In the genomic region with DNA sequence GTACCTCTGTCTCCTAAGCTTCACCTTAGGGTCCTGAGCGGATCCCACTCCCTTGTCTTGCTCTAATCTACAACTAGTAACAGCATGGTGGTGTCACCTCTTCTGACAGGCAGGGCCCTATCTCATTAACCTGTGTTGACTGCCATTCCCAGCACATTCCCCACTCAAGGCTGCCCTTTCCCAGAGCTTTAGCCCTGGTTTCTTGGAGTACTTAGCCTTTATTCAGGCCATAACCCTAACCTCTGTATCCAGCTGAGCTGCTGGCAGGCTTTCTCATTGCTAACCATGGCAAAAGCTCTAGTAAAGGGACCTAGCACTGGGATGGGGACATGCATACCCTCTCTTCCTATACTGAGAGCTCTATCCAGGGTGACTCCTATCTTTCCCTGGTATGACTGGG, we compare ENCODE assay signal across 33 mouse cellular contexts. TPM values are rescaled to one million over a fixed set of nuclear protein-coding genes. Genes with fewer than 3 reads are reported as not detected.
DNase-seq lines count a peak whose midpoint lies in the region; ATAC-seq lines count a peak whose summit lies in the region.
"Had no signal": no experiment of that assay in that cellular context is flagged by ENCODE, and none has a peak within 500 bp of the region (broad histone marks: within the 10 kb centered on the region; RNA-seq: fewer than 3 reads in every experiment).

No protein-coding gene starts in this region.

- H3K27ac ChIP-seq in forebrain, embryonic 15.5 days (replicated peaks) = no peak overlapping the region
- no peak overlapping the region for H3K27ac ChIP-seq in forebrain, embryonic 13.5 days
- H3K27ac ChIP-seq in kidney, embryonic 16.5 days (ENCODE audit: low read length) = no peak overlapping the region
- no peak overlapping the region for H3K27ac ChIP-seq in embryonic facial prominence, embryonic 10.5 days (replicated peaks)
- peak overlapping the region; percentile 72 for H3K27ac ChIP-seq in macrophage
- H3K27ac ChIP-seq: kidney, embryonic 15.5 days; limb, embryonic 12.5 days; liver, embryonic 15.5 days; neural tube, embryonic 12.5 days had no signal

- 81% methylated on average over 1 of the region's 1 CpGs for WGBS in forebrain, embryonic 15.5 days
- WGBS in forebrain, embryonic 13.5 days = 96% methylated on average over 1 of the region's 1 CpGs
- WGBS in kidney, embryonic 16.5 days = 92% methylated on average over 1 of the region's 1 CpGs
- WGBS in embryonic facial prominence, embryonic 10.5 days = 86% methylated on average over 1 of the region's 1 CpGs
- 100% methylated on average over 1 of the region's 1 CpGs for WGBS in macrophage (ENCODE audit: missing documents)

- H3K27me3 ChIP-seq in forebrain, embryonic 15.5 days = peaks cover 36% of the 10 kb centered on the region
- peaks cover 54% of the 10 kb centered on the region for H3K27me3 ChIP-seq in forebrain, embryonic 13.5 days
- peaks cover 38% of the 10 kb centered on the region for H3K27me3 ChIP-seq in kidney, embryonic 16.5 days (ENCODE audit: insufficient read depth, low read length)
- peaks cover 56% of the 10 kb centered on the region for H3K27me3 ChIP-seq in embryonic facial prominence, embryonic 10.5 days (replicated peaks; ENCODE audit: low read depth, poor library complexity, severe bottlenecking)

- no peak overlapping the region for H3K9ac ChIP-seq in forebrain, embryonic 15.5 days (replicated peaks)
- H3K9ac ChIP-seq in forebrain, embryonic 13.5 days = no peak overlapping the region
- H3K9ac ChIP-seq in kidney, embryonic 16.5 days (replicated peaks; ENCODE audit: low read length) = peak overlapping the region; percentile 19; the same call in 1 of the 2 replicates
- H3K9ac ChIP-seq: kidney, embryonic 15.5 days; limb, embryonic 12.5 days; liver, embryonic 15.5 days; lung, embryonic 14.5 days had no signal

- ATAC-seq in forebrain, embryonic 15.5 days (replicated peaks) = no peak
- no peak for ATAC-seq in forebrain, embryonic 13.5 days
- ATAC-seq in kidney, embryonic 16.5 days (ENCODE audit: low FRiP score, low TSS enrichment) = no peak
- ATAC-seq: CD4-positive, CD25-positive, alpha-beta regulatory T cell, adult 4 months; forebrain, embryonic 16.5 days; inflammation-experienced regulatory T-cells, adult 6 months; midbrain, embryonic 16.5 days had no signal

- H3K4me1 ChIP-seq in forebrain, embryonic 15.5 days = peaks cover 56% of the 10 kb centered on the region
- peaks cover 49% of the 10 kb centered on the region for H3K4me1 ChIP-seq in forebrain, embryonic 13.5 days
- H3K4me1 ChIP-seq in kidney, embryonic 16.5 days (ENCODE audit: insufficient read depth, low read length) = peaks cover 36% of the 10 kb centered on the region
- peaks cover 40% of the 10 kb centered on the region for H3K4me1 ChIP-seq in embryonic facial prominence, embryonic 10.5 days

- no peak for DNase-seq in kidney, adult 18-20 months
- DNase-seq in embryonic facial prominence, embryonic 10.5 days (ENCODE audit: low spot score) = no peak
- DNase-seq in thymus, postnatal 0 days (ENCODE audit: low spot score) = no peak
- DNase-seq: adrenal gland, postnatal 14 days; heart, postnatal 14 days; kidney, adult 11 months; kidney, postnatal 36 days; layer of hippocampus, postnatal 36 days; lung, embryonic 14.5 days; lung, postnatal 14 days; thymus, adult 2 months had no signal

- no peaks in the 10 kb centered on the region for H3K36me3 ChIP-seq in forebrain, embryonic 15.5 days
- H3K36me3 ChIP-seq in forebrain, embryonic 13.5 days (ENCODE audit: poor library complexity, severe bottlenecking) = no peaks in the 10 kb centered on the region
- no peaks in the 10 kb centered on the region for H3K36me3 ChIP-seq in kidney, embryonic 16.5 days (ENCODE audit: insufficient read depth, low read length)
- H3K36me3 ChIP-seq in embryonic facial prominence, embryonic 10.5 days (replicated peaks) = no peaks in the 10 kb centered on the region
- no peaks in the 10 kb centered on the region for H3K36me3 ChIP-seq in macrophage (ENCODE audit: inconsistent target)
- H3K36me3 ChIP-seq: kidney, embryonic 15.5 days; limb, embryonic 12.5 days; liver, embryonic 15.5 days; neural tube, embryonic 12.5 days had no signal

- no peaks in the 10 kb centered on the region for H3K9me3 ChIP-seq in forebrain, embryonic 15.5 days
- H3K9me3 ChIP-seq in forebrain, embryonic 13.5 days (replicated peaks) = no peaks in the 10 kb centered on the region
- no peaks in the 10 kb centered on the region for H3K9me3 ChIP-seq in kidney, embryonic 16.5 days (ENCODE audit: low read length)
- H3K9me3 ChIP-seq in embryonic facial prominence, embryonic 10.5 days = 0 out of 2 replicates have a peak, but pooled peaks cover 3% of the 10 kb centered on the region
- H3K9me3 ChIP-seq: kidney, embryonic 15.5 days; limb, embryonic 12.5 days; liver, embryonic 15.5 days; neural tube, embryonic 12.5 days had no signal

- peaks cover 11% of the 10 kb centered on the region for H3K79me2 ChIP-seq in macrophage (ENCODE audit: inconsistent target)

- H3K4me3 ChIP-seq in forebrain, embryonic 15.5 days = 0 out of 2 replicates have a peak overlapping the region, but pooled peaks have one; percentile 1
- no peak overlapping the region for H3K4me3 ChIP-seq in forebrain, embryonic 13.5 days
- no peak overlapping the region for H3K4me3 ChIP-seq in kidney, embryonic 16.5 days (ENCODE audit: low read length)
- peak overlapping the region; percentile 11; the same call in 1 of the 2 replicates for H3K4me3 ChIP-seq in embryonic facial prominence, embryonic 10.5 days
- H3K4me3 ChIP-seq in macrophage (ENCODE audit: inconsistent target) = no peak overlapping the region
- H3K4me3 ChIP-seq: liver, embryonic 15.5 days; neural tube, embryonic 12.5 days had no signal

- no peak overlapping the region for H3K4me2 ChIP-seq in forebrain, embryonic 15.5 days (replicated peaks)
- no peak overlapping the region for H3K4me2 ChIP-seq in forebrain, embryonic 13.5 days
- no peak overlapping the region for H3K4me2 ChIP-seq in kidney, embryonic 16.5 days (replicated peaks; ENCODE audit: low read depth, low read length)
- H3K4me2 ChIP-seq: liver, embryonic 15.5 days; lung, embryonic 14.5 days; midbrain, embryonic 11.5 days had no signal

RNA-seq across cellular contexts. Expression of a gene that starts 3.3 kb away (rescaled TPM):
- 136 TPM in 2 replicates for polyA plus RNA-seq in forebrain, embryonic 15.5 days (2015; fragmentation: Nextera tagmentation; extraction: Ambion mirVana)
- polyA plus RNA-seq in forebrain, embryonic 13.5 days (2015; fragmentation: Nextera tagmentation; extraction: Ambion mirVana) = 149 and 152 TPM in 2 replicates
- 136 and 139 TPM in 2 replicates for polyA plus RNA-seq in kidney, embryonic 16.5 days (2015; fragmentation: Nextera tagmentation; extraction: Ambion mirVana)
- polyA plus RNA-seq in embryonic facial prominence, embryonic 10.5 days (2016; fragmentation: Nextera tagmentation; extraction: Ambion mirVana) = 182 and 189 TPM in 2 replicates
- 100 to 1,000 TPM; 468 to 929 (median 653) TPM for total RNA-seq in macrophage (2018; cell fraction: chromatin; rRNA removed)
- 100 to 1,000 TPM in 13 of 26 experiments, 10 to 100 TPM in 13; 71.7 to 122 (median 101) TPM for total RNA-seq in macrophage (2018; cell fraction: cytosol; rRNA removed)
- 100 to 1,000 TPM; 190 to 472 (median 318) TPM for total RNA-seq in macrophage (2018; cell fraction: nucleus; rRNA removed)
- 93.4 to 180 TPM (median 101 TPM) in 3 replicates for polyA plus RNA-seq in macrophage (2018)
- 131 and 138 TPM in 2 replicates for polyA plus RNA-seq in thymus, postnatal 0 days (2015; fragmentation: Nextera tagmentation; extraction: Ambion mirVana)

RNA-seq across cellular contexts. Expression of a gene that starts 7.3 kb away (rescaled TPM):
- 53.0 and 54.1 TPM in 2 replicates for polyA plus RNA-seq in forebrain, embryonic 15.5 days (2015; fragmentation: Nextera tagmentation; extraction: Ambion mirVana)
- polyA plus RNA-seq in forebrain, embryonic 13.5 days (2015; fragmentation: Nextera tagmentation; extraction: Ambion mirVana) = 45.3 and 45.6 TPM in 2 replicates
- 35.0 and 44.0 TPM in 2 replicates for polyA plus RNA-seq in kidney, embryonic 16.5 days (2015; fragmentation: Nextera tagmentation; extraction: Ambion mirVana)
- 29.8 and 33.9 TPM in 2 replicates for polyA plus RNA-seq in embryonic facial prominence, embryonic 10.5 days (2016; fragmentation: Nextera tagmentation; extraction: Ambion mirVana)
- 1 to 10 TPM in 8 of 26 experiments, under 1 TPM in 4, not detected in 14; 0.45 to 3.4 (median 1.2) TPM for total RNA-seq in macrophage (2018; cell fraction: chromatin; rRNA removed)
- total RNA-seq in macrophage (2018; cell fraction: cytosol; rRNA removed) = 1 to 10 TPM in 25 of 26 experiments, under 1 TPM in 1; 0.93 to 4.2 (median 2.2) TPM
- total RNA-seq in macrophage (2018; cell fraction: nucleus; rRNA removed) = 1 to 10 TPM in 13 of 26 experiments, under 1 TPM in 5, not detected in 8; 0.53 to 2.7 (median 1.6) TPM
- 2.0 TPM in 3 replicates for polyA plus RNA-seq in macrophage (2018)
- polyA plus RNA-seq in thymus, postnatal 0 days (2015; fragmentation: Nextera tagmentation; extraction: Ambion mirVana) = 15.2 and 15.4 TPM in 2 replicates

RNA-seq across cellular contexts. Expression of a gene that starts 20.4 kb away (rescaled TPM):
- polyA plus RNA-seq in forebrain, embryonic 15.5 days (2015; fragmentation: Nextera tagmentation; extraction: Ambion mirVana) = 7.8 and 8.5 TPM in 2 replicates
- 5.6 and 8.4 TPM in 2 replicates for polyA plus RNA-seq in forebrain, embryonic 13.5 days (2015; fragmentation: Nextera tagmentation; extraction: Ambion mirVana)
- 8.1 and 8.2 TPM in 2 replicates for polyA plus RNA-seq in kidney, embryonic 16.5 days (2015; fragmentation: Nextera tagmentation; extraction: Ambion mirVana)
- polyA plus RNA-seq in embryonic facial prominence, embryonic 10.5 days (2016; fragmentation: Nextera tagmentation; extraction: Ambion mirVana) = 2.7 and 2.8 TPM in 2 replicates
- total RNA-seq in macrophage (2018; cell fraction: chromatin; rRNA removed) = 10 to 100 TPM in 3 of 26 experiments, 1 to 10 TPM in 23; 3.0 to 10.8 (median 5.4) TPM
- total RNA-seq in macrophage (2018; cell fraction: cytosol; rRNA removed) = 1 to 10 TPM in 23 of 26 experiments, under 1 TPM in 3; 0.76 to 3.0 (median 1.9) TPM
- total RNA-seq in macrophage (2018; cell fraction: nucleus; rRNA removed) = 1 to 10 TPM; 2.0 to 8.7 (median 4.3) TPM
- 1.8 to 2.2 TPM (median 1.8 TPM) in 3 replicates for polyA plus RNA-seq in macrophage (2018)
- 3.8 and 4.4 TPM in 2 replicates for polyA plus RNA-seq in thymus, postnatal 0 days (2015; fragmentation: Nextera tagmentation; extraction: Ambion mirVana)

RNA-seq across cellular contexts. Expression of a gene that starts 21.4 kb away (rescaled TPM):
- polyA plus RNA-seq in forebrain, embryonic 15.5 days (2015; fragmentation: Nextera tagmentation; extraction: Ambion mirVana) = 94.5 and 96.9 TPM in 2 replicates
- 60.5 and 68.9 TPM in 2 replicates for polyA plus RNA-seq in forebrain, embryonic 13.5 days (2015; fragmentation: Nextera tagmentation; extraction: Ambion mirVana)
- polyA plus RNA-seq in kidney, embryonic 16.5 days (2015; fragmentation: Nextera tagmentation; extraction: Ambion mirVana) = 64.9 and 66.6 TPM in 2 replicates
- 56.7 and 58.8 TPM in 2 replicates for polyA plus RNA-seq in embryonic facial prominence, embryonic 10.5 days (2016; fragmentation: Nextera tagmentation; extraction: Ambion mirVana)
- 100 to 1,000 TPM in 13 of 26 experiments, 10 to 100 TPM in 13; 39.2 to 176 (median 99.5) TPM for total RNA-seq in macrophage (2018; cell fraction: chromatin; rRNA removed)
- total RNA-seq in macrophage (2018; cell fraction: cytosol; rRNA removed) = 100 to 1,000 TPM in 25 of 26 experiments, 10 to 100 TPM in 1; 88.5 to 168 (median 131) TPM
- total RNA-seq in macrophage (2018; cell fraction: nucleus; rRNA removed) = 100 to 1,000 TPM in 16 of 26 experiments, 10 to 100 TPM in 10; 52.8 to 179 (median 117) TPM
- polyA plus RNA-seq in macrophage (2018) = 84.6 to 130 TPM (median 119 TPM) in 3 replicates
- polyA plus RNA-seq in thymus, postnatal 0 days (2015; fragmentation: Nextera tagmentation; extraction: Ambion mirVana) = 42.6 and 44.8 TPM in 2 replicates

RNA-seq across cellular contexts. Expression of a gene that starts 24.7 kb away (rescaled TPM):
- not detected in 2 replicates for polyA plus RNA-seq in forebrain, embryonic 15.5 days (2015; fragmentation: Nextera tagmentation; extraction: Ambion mirVana)
- not detected in 2 replicates for polyA plus RNA-seq in forebrain, embryonic 13.5 days (2015; fragmentation: Nextera tagmentation; extraction: Ambion mirVana)
- 1.3 TPM in 1 of 2 replicates, not detected in the other for polyA plus RNA-seq in kidney, embryonic 16.5 days (2015; fragmentation: Nextera tagmentation; extraction: Ambion mirVana)
- polyA plus RNA-seq in embryonic facial prominence, embryonic 10.5 days (2016; fragmentation: Nextera tagmentation; extraction: Ambion mirVana) = not detected in 2 replicates
- 10 to 100 TPM in 2 of 26 experiments, 1 to 10 TPM in 18, under 1 TPM in 1, not detected in 5; 0.95 to 12.7 (median 2.7) TPM for total RNA-seq in macrophage (2018; cell fraction: chromatin; rRNA removed)
- under 1 TPM in 5 of 26 experiments, not detected in 21; 0.24 to 0.49 (median 0.29) TPM for total RNA-seq in macrophage (2018; cell fraction: cytosol; rRNA removed)
- total RNA-seq in macrophage (2018; cell fraction: nucleus; rRNA removed) = 1 to 10 TPM in 12 of 26 experiments, under 1 TPM in 2, not detected in 12; 0.58 to 7.7 (median 3.3) TPM
- polyA plus RNA-seq in macrophage (2018) = 0.25 to 0.76 TPM in 2 of 3 replicates, not detected in the other
- polyA plus RNA-seq in thymus, postnatal 0 days (2015; fragmentation: Nextera tagmentation; extraction: Ambion mirVana) = not detected in 2 replicates
- total RNA-seq: adrenal gland, postnatal 14 days; gastrocnemius, adult 8-10 months; heart, postnatal 14 days; layer of hippocampus, postnatal 36 days; left cerebral cortex, postnatal 10 days; megakaryocyte progenitor cell, adult 5-6 weeks had no signal
- polyA plus RNA-seq: CD4-positive, CD25-positive, alpha-beta regulatory T cell, adult 4 months; cerebellum, adult 2 months; embryonic facial prominence, embryonic 11.5 days; forebrain, embryonic 16.5 days; gonadal fat pad, adult 2 months; heart, embryonic 14.5 days; hindbrain, embryonic 11.5 days; inflammation-experienced regulatory T-cells, adult 6 months; kidney, embryonic 15.5 days; limb, embryonic 12.5 days; liver, adult 2 months; liver, embryonic 15.5 days; lung, embryonic 14.5 days; midbrain, embryonic 16.5 days; neural tube, embryonic 12.5 days; thymus, adult 2 months had no signal

Comparison
In these comparisons a context has a peak if more than half of its experiments do, and no peak if none do; other contexts are left out.
1. H3K4me3 ChIP-seq: peak in forebrain, embryonic 15.5 days (single experiment) and embryonic facial prominence, embryonic 10.5 days (single experiment); none in forebrain, embryonic 13.5 days (single experiment), kidney, embryonic 16.5 days (single experiment) and macrophage (single experiment).